Mouse (Mus musculus): ENCODE data around the gene Jam2. TPM values are rescaled to one million over a fixed set of nuclear protein-coding genes. Genes with fewer than 3 reads are reported as not detected.

Jam2 gene
- 24.5 and 26.9 TPM in 2 replicates for polyA plus RNA-seq (2015; fragmentation: Nextera tagmentation; extraction: Ambion mirVana)

DNA sequence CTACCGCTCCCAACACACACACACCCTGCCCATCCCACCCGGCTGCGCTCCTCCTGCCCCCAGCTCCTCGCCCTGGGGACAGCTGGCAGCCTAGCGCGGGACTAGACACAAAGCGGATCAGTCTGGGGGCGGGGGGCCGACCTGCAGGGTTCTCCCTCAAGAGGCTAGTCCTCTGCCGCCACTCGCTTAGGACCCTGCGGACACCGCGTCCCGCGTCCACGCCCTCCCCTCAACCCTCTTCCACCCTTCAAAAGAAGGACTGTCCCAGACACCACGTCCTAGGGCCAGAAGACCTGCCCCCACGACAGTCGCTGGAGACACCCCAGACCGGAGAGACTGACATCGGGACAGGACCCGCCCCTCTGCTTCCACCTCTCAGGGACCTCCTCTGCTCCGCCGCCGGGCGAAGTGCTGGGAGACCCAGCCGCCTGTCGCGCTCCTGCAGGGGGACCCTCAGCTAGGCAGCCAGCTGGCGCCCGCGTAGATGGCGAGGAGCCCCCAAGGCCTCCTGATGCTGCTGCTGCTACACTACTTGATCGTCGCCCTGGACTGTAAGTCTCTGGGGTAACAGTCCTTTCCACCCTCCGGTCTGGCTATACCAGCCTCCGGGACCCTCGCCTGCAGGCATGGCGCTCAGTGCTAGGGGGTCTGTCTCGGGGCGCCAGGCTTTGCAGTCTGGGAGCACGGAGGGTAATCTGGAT lies at the start of gene Jam2:
Gene Jam2, plus strand, starts transcription at position 121 of the 701 bp plus-strand sequence.
- Histone ChIP-seq H3K27me3 (no peaks in the 10 kb centered on the region), H3K9ac (peak within 1 kb of the TSS; percentile 80), H3K36me3 (peaks cover 5% of the 10 kb centered on the region; the same call in 1 of the 2 replicates), H3K4me2 (peak within 1 kb of the TSS; percentile 98), H3K9me3 (no peaks in the 10 kb centered on the region), H3K4me1 (replicated peaks) (peaks cover 34% of the 10 kb centered on the region), H3K4me3 (peak within 1 kb of the TSS; percentile 77), H3K27ac (replicated peaks) (peak within 1 kb of the TSS; percentile 93)
- peak; percentile 89 for ATAC-seq (ENCODE audit: low read depth)
- WGBS, result 1% methylated on average over 41 of the region's 43 CpGs

DNA sequence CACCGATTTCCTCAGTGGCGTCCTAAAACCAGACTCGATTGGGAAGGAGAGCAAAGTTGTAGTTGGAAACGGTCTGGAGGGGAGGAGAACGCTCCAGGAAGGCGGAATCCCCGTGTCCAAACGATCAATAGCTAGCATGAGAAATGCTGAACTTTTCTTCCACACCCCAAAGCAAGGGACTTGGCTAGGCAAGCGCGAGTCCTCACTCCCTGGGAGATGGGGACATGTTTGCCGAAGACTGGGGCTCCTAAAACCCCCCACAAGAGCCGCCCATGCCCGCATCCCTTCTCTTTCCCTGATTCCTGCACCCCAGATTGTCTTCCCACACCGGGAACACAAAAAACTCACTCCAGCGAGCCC lies 39.1 kb upstream of the Jam2 start:
- peaks cover 19% of the 10 kb centered on the region for H3K4me1 ChIP-seq (replicated peaks)
- H3K4me2 ChIP-seq, result peak overlapping the region; percentile 74
- ATAC-seq (ENCODE audit: low read depth), result peak; percentile 75
- no peaks in the 10 kb centered on the region for H3K9me3 ChIP-seq
- H3K36me3 ChIP-seq, result peaks cover 27% of the 10 kb centered on the region
- H3K27ac ChIP-seq (replicated peaks), result peak overlapping the region; percentile 70
- WGBS, result under 1% methylated on average over 15 of the region's 15 CpGs
- peak overlapping the region; percentile 87 for H3K9ac ChIP-seq
- H3K27me3 ChIP-seq, result no peaks in the 10 kb centered on the region
- H3K4me3 ChIP-seq, result peak overlapping the region; percentile 82

DNA sequence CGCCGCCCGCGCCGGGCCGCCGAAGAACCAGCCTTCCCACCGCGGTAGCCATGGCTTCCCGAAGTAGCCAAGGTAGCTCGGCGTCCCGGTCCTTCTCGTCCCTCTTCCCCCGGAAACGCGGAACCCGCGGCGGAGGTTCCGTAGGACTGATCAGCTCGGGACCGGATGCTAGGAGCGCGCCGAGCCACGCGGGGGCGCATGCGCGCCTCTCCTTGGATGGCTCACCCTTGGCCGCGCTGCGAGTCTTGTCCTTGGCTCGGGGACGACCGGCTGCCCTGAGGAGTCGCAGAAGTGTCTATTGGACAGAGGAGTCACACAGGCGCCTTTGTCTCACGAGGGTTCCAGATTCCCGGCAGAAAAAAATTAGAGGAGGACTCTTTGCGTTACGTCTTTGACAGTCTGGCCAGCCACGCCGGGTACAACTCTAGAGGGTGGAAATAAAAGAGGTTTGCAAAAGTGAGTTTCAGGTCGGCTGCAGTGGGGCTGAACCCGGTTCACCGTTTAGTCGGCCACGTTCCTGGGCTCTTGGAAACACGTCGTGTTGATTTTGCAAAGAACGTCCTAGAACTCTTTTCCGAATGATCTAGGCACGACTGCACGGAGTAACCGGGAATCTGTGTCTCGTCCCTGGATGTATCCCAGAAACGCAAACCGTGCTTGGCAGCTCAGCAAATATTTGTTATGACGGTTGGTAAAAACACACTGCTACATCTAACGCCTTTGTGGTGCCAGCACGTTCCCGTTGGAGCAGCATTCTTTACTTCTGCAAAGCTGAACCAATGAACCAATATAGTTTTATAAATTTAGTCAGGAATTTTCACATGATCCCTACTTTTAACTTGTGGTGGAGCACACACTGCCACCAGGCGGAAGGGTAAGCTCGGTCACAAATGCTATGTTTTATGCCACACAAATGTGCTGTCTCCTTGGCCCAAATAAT lies 38.5 kb upstream of the Jam2 start, which contains the start of gene Mrpl39:
Gene Mrpl39, minus strand, starts transcription at position 577 of the 940 bp plus-strand sequence.
- ATAC-seq (ENCODE audit: low read depth), result peak; percentile 100
- Histone ChIP-seq H3K27me3 (no peaks in the 10 kb centered on the region), H3K9me3 (no peaks in the 10 kb centered on the region), H3K27ac (replicated peaks) (peak within 1 kb of the TSS; percentile 70), H3K36me3 (peaks cover 20% of the 10 kb centered on the region), H3K9ac (peak within 1 kb of the TSS; percentile 87), H3K4me2 (peak within 1 kb of the TSS; percentile 74), H3K4me3 (peak within 1 kb of the TSS; percentile 82), H3K4me1 (replicated peaks) (peaks cover 19% of the 10 kb centered on the region)
- 2% methylated on average over 66 of the region's 66 CpGs for WGBS

DNA sequence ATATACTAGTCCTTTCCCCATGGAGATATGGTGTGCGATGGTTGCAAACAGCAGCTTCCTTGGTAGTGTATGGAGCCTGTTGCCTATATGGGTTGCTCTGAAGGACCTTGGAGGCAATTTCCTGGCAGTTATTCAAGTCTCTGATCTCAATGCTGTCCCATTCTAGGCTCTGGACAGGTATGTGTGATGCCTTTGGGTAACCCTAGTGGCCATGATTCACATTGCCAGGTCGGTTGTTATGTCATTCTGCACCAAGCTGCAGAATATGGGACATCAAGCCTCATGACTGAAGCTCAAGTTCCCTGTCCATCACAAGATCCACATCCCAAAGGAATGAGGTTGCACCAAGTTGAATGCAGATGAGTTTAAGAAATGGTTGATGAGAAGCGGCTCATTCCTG lies 36.6 kb upstream of the Jam2 start:
- Histone ChIP-seq H3K27me3 (no peaks in the 10 kb centered on the region), H3K4me1 (replicated peaks) (peaks cover 19% of the 10 kb centered on the region), H3K9ac (no peak overlapping the region), H3K9me3 (no peaks in the 10 kb centered on the region), H3K27ac (replicated peaks) (no peak overlapping the region), H3K4me2 (no peak overlapping the region), H3K4me3 (no peak overlapping the region), H3K36me3 (0 out of 2 replicates have a peak, but pooled peaks cover 3% of the 10 kb centered on the region)
- no peak for ATAC-seq (ENCODE audit: low read depth)
- WGBS, result 77% methylated on average over 3 of the region's 3 CpGs

- Histone ChIP-seq H3K27me3 (no peaks in the 10 kb centered on the region), H3K4me1 (replicated peaks) (no peaks in the 10 kb centered on the region), H3K9me3 (no peaks in the 10 kb centered on the region), H3K4me3 (no peak overlapping the region), H3K4me2 (no peak overlapping the region), H3K9ac (no peak overlapping the region), H3K27ac (replicated peaks) (no peak overlapping the region), H3K36me3 (no peaks in the 10 kb centered on the region)
- no peak for ATAC-seq (ENCODE audit: low read depth)
- 72% methylated on average over 10 of the region's 10 CpGs for WGBS
Observed at GRCm38 (mm10) chr16:84744703-84745490, 29.0 kb upstream of the Jam2 start.

DNA sequence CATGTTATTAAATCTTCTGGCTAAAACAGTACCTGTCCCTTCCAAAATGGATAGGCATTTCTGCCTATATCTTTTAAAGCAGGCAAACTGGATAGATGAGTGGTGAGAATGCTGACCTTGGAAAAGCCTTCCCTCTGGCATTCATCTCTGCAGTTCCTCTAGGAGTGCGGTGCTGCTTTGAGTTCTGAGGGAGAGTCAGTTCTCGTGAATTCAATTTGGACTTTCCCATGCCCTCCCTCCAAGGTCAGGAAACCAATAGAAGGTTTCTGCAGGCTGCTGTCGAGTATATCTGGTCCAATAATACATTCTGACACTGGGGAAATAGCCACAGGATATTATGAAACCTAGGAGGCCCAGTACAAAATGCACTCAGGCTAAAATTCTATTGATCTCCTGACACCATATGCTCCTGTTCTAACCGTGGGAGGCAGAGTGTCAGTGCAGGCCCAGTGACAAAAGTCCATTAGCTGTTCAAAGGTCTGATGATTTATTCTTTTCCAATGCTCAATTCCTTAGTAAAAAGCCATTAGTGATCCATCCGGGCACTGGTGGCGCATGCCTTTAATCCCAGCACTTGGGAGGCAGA lies 28.1 kb upstream of the Jam2 start:
- Histone ChIP-seq H3K4me1 (replicated peaks) (no peaks in the 10 kb centered on the region), H3K27me3 (no peaks in the 10 kb centered on the region), H3K27ac (replicated peaks) (no peak overlapping the region), H3K9ac (no peak overlapping the region), H3K36me3 (no peaks in the 10 kb centered on the region), H3K9me3 (no peaks in the 10 kb centered on the region), H3K4me3 (no peak overlapping the region), H3K4me2 (no peak overlapping the region)
- ATAC-seq (ENCODE audit: low read depth), result no peak
- 78% methylated on average over 6 of the region's 6 CpGs for WGBS

DNA sequence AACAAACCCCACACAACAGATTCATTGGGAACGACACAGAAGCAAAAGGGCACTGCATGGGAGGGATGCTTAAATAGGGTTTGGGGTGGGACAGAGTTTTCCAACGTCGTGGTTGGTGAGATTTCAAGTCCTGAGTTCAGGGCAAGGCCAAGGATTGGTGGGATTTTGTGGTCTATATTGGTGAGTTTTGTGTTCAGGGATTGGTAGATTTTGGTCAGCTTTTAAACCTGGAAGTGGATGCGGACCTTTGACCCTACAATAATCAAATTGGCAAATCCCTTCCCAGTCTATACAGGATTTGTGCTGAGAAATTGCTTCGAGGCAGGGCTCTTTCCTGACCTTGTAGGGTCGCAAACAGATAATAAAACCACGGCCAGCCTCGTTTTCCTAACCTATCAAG lies 6.0 kb upstream of the Jam2 start:
- Histone ChIP-seq H3K27me3 (no peaks in the 10 kb centered on the region), H3K36me3 (no peaks in the 10 kb centered on the region), H3K27ac (replicated peaks) (no peak overlapping the region), H3K4me1 (replicated peaks) (peaks cover 5% of the 10 kb centered on the region), H3K9ac (no peak overlapping the region), H3K9me3 (no peaks in the 10 kb centered on the region), H3K4me2 (no peak overlapping the region), H3K4me3 (no peak overlapping the region)
- 84% methylated on average over 8 of the region's 8 CpGs for WGBS
- no peak for ATAC-seq (ENCODE audit: low read depth)

GRCm38 (mm10) chr16:84769182-84769581 lies 4.7 kb upstream of the Jam2 start:
- H3K4me2 ChIP-seq, result no peak overlapping the region
- H3K9me3 ChIP-seq, result no peaks in the 10 kb centered on the region
- H3K4me3 ChIP-seq, result no peak overlapping the region
- no peaks in the 10 kb centered on the region for H3K36me3 ChIP-seq
- H3K4me1 ChIP-seq (replicated peaks), result peaks cover 12% of the 10 kb centered on the region
- no peaks in the 10 kb centered on the region for H3K27me3 ChIP-seq
- H3K27ac ChIP-seq (replicated peaks), result no peak overlapping the region
- H3K9ac ChIP-seq, result no peak overlapping the region
- 44% methylated on average over 4 of the region's 4 CpGs for WGBS
- ATAC-seq (ENCODE audit: low read depth), result no peak

DNA sequence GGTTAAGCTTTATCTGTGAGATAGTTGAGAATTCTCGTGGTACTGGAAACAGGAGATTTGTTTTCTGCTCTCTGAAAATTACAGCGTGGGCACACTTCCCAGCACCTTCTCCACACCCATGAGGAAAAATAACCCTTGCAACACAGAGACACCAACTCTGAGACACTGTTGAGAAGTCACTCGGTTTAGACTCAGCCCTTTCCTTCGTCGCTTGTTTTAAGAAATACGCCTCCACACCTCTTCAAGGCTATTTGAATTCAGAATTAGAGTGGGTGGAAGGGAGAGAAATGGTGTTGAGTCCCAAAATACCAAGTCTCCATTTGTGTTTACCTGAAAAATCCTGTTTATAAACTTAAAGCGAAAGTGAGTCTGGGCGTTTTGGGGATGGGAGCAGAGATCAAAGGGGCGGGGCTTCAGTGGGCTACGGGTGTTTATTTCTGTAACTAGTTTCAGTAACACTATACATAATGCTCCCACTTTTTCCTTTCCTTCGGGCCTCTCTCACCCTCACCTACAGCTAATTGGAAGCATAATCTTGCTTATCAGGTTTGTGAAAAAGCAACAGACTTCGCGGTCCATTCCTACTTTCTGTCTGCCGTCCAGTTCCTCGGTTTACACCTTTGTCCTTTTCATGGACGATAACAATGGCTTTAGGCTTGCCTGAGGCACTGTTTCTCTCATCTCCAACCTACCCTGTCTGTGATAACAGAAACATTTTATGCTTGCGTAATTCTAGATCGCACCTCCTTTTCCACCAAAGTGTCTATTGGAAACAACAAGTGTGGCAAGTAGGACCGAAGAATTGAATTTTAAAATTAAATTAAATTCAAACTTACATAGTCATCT lies 4.1 kb upstream of the Jam2 start:
- Histone ChIP-seq H3K9ac (no peak overlapping the region), H3K36me3 (no peaks in the 10 kb centered on the region), H3K4me2 (no peak overlapping the region), H3K4me3 (no peak overlapping the region), H3K27ac (replicated peaks) (no peak overlapping the region), H3K4me1 (replicated peaks) (peaks cover 14% of the 10 kb centered on the region), H3K27me3 (no peaks in the 10 kb centered on the region), H3K9me3 (no peaks in the 10 kb centered on the region)
- 88% methylated on average over 19 of the region's 19 CpGs for WGBS
- no peak for ATAC-seq (ENCODE audit: low read depth)

- H3K27me3 ChIP-seq, result no peaks in the 10 kb centered on the region
- no peak for ATAC-seq (ENCODE audit: low read depth)
- no peak overlapping the region for H3K27ac ChIP-seq (replicated peaks)
- H3K9ac ChIP-seq, result no peak overlapping the region
- no peak overlapping the region for H3K4me2 ChIP-seq
- H3K36me3 ChIP-seq, result no peaks in the 10 kb centered on the region
- H3K4me1 ChIP-seq (replicated peaks), result peaks cover 25% of the 10 kb centered on the region
- H3K9me3 ChIP-seq, result no peaks in the 10 kb centered on the region
- no peak overlapping the region for H3K4me3 ChIP-seq
- 92% methylated on average over 7 of the region's 7 CpGs for WGBS
Observed at GRCm38 (mm10) chr16:84770891-84771290, 3.0 kb upstream of the Jam2 start.

- no peak for ATAC-seq (ENCODE audit: low read depth)
- H3K4me3 ChIP-seq, result no peak overlapping the region
- no peak overlapping the region for H3K9ac ChIP-seq
- no peaks in the 10 kb centered on the region for H3K27me3 ChIP-seq
- peaks cover 30% of the 10 kb centered on the region for H3K4me1 ChIP-seq (replicated peaks)
- no peaks in the 10 kb centered on the region for H3K36me3 ChIP-seq
- no peaks in the 10 kb centered on the region for H3K9me3 ChIP-seq
- H3K27ac ChIP-seq (replicated peaks), result no peak overlapping the region
- WGBS, result 89% methylated on average over 2 of the region's 2 CpGs
- no peak overlapping the region for H3K4me2 ChIP-seq
Observed at GRCm38 (mm10) chr16:84771461-84771860, 2.5 kb upstream of the Jam2 start.

All from neural tube, embryonic 13.5 days (tissue).